Mouse (Mus musculus) erythroblast, embryonic 14.5 days (primary cell): ENCODE measurements around the gene Atf4.

Experiments
- GATA1 ChIP-seq: IDR thresholded peaks from 2 replicates; pipeline ENCODE4 v1.6.1; 2012; ENCODE audit warnings: low read length, inconsistent platforms, mixed read lengths
- TAL1 ChIP-seq: IDR thresholded peaks from 3 replicates; pipeline ENCODE4 v1.6.1; 2012; ENCODE audit warnings: low read length, inconsistent platforms, mixed read lengths

GRCm38 (mm10) chr15:80208446-80208845 is 46.5 kb upstream of the Atf4 start:
- TF ChIP-seq GATA1 (no peak), TAL1 (no peak)
